Mouse (Mus musculus) CH12.LX (cell line): ENCODE data around the gene Engase.

Experiments used
- CHD1 ChIP-seq: IDR thresholded peaks from 2 replicates; pipeline ENCODE4 v1.6.1; 2012; ENCODE audit warnings: low read depth, low read length, improper control_type of control experiment, inconsistent platforms
- CTCF ChIP-seq, 2 experiments: IDR thresholded peaks in 1 of 2; conservative IDR thresholded peaks in 1 of 2; 2 replicates each; pipeline ENCODE4 v1.5.1; 2011 to 2012; ENCODE audit warnings: low read depth in 2 of 2, low read length in 2 of 2, improper control_type of control experiment in 1 of 2, inconsistent platforms in 1 of 2, mild to moderate bottlenecking in 1 of 2, moderate library complexity in 1 of 2
- EP300 ChIP-seq: IDR thresholded peaks from 2 replicates; pipeline ENCODE4 v1.6.1; 2011; ENCODE audit warnings: low read length, improper control_type of control experiment
- POLR2A ChIP-seq: IDR thresholded peaks from 2 replicates; pipeline ENCODE4 v1.6.1; 2011; ENCODE audit warnings: low read depth, mild to moderate bottlenecking, improper control_type of control experiment, low read length
- SMC3 ChIP-seq: IDR thresholded peaks from 2 replicates; pipeline ENCODE4 v1.6.1; 2011; ENCODE audit warnings: low read depth, low read length, improper control_type of control experiment
- TBP ChIP-seq: conservative IDR thresholded peaks from 2 replicates; pipeline ENCODE4 v1.6.1; 2011; ENCODE audit warnings: low read depth, low read length, improper control_type of control experiment
- TCF12 ChIP-seq: IDR thresholded peaks from 2 replicates; pipeline ENCODE4 v1.6.1; 2014; ENCODE audit warnings: low read depth, mild to moderate bottlenecking, inconsistent platforms, low read length, improper control_type of control experiment
- USF2 ChIP-seq: conservative IDR thresholded peaks from 2 replicates; pipeline ENCODE4 v1.6.1; 2011; ENCODE audit warnings: low read depth, low read length, improper control_type of control experiment

DNA sequence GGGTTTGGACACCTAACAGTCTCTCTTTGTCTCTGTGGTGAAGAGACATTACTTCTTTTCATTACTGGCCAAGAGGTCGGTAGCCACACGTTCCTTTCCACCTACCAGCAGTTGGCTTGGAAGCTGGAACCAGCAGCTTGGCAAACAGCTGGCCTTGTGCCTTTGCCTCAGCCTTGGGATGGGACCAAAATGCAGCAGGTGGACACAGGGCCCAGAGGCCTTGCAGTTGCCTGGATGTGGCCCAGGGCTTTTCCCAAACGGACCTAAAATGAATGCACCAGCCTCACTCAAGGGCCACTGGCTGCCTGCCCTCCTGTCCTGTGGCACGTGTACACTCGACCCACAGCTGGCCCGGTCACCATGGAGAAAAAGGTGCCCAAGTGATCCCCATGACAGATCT, 25.4 kb upstream of the Engase start:
- TF ChIP-seq SMC3 (no peak), EP300 (no peak), TBP (no peak), USF2 (no peak), TCF12 (no peak), CTCF (conservative IDR thresholded peaks at IDR 0.05 in 1 of 2, IDR thresholded peaks at IDR 0.05 in 1 of 2; ENCODE audit: low read depth in 2 of 2, low read length in 2 of 2) (no peak), POLR2A (no peak), CHD1 (no peak)
